Mouse (Mus musculus) embryonic facial prominence, embryonic 14.5 days (tissue): ENCODE measurements around the gene Cep41. TPM values are rescaled to one million over a fixed set of nuclear protein-coding genes. Genes with fewer than 3 reads are reported as not detected.

Experiments used
- ATAC-seq: fragments of 200-750 bp; cut with Nextera tagmentation; 2 replicates; pipeline ENCODE4 v1.8.0; 2017; ENCODE audit warnings: low read depth, moderate number of reproducible peaks, moderate TSS enrichment
- DNase-seq: peaks from one replicate; pipeline ENCODE4 v3.0.0-alpha.2; 2015; ENCODE audit warnings: low spot score
- H3K27ac ChIP-seq: fragments of 300-500 bp; sonication (generic); replicated peaks from 2 replicates; pipeline ENCODE4 v1.5.1; 2014; ENCODE audit warnings: low read depth, mild to moderate bottlenecking, low read length, moderate library complexity
- H3K27me3 ChIP-seq: fragments of 300-500 bp; sonication (generic); replicated peaks from 2 replicates; pipeline ENCODE4 v1.6.1; 2014; ENCODE audit warnings: low read length; ENCODE audit not compliant: control insufficient read depth, insufficient read depth
- H3K36me3 ChIP-seq: fragments of 300-500 bp; sonication (generic); 2 replicates; pipeline ENCODE4 v1.6.1; 2014; ENCODE audit warnings: low read length, mixed read lengths; ENCODE audit not compliant: control insufficient read depth, insufficient read depth
- H3K4me1 ChIP-seq: fragments of 300-500 bp; sonication (generic); 2 replicates; pipeline ENCODE4 v1.6.1; 2014; ENCODE audit warnings: antibody characterized with exemption, low read length; ENCODE audit not compliant: control insufficient read depth, insufficient read depth
- H3K4me2 ChIP-seq: fragments of 300-500 bp; sonication (generic); 2 replicates; pipeline ENCODE4 v1.6.1; 2014; ENCODE audit warnings: low read depth, mild to moderate bottlenecking, low read length, moderate library complexity, mixed read lengths
- H3K4me3 ChIP-seq: fragments of 300-500 bp; sonication (generic); 2 replicates; pipeline ENCODE4 v1.5.1; 2014; ENCODE audit warnings: low read depth, mild to moderate bottlenecking, low read length
- H3K9ac ChIP-seq: fragments of 300-500 bp; sonication (generic); 2 replicates; pipeline ENCODE4 v1.6.1; 2014; ENCODE audit warnings: low read depth, mild to moderate bottlenecking, low read length, moderate library complexity, mixed read lengths
- H3K9me3 ChIP-seq: fragments of 300-500 bp; sonication (generic); 2 replicates; pipeline ENCODE4 v1.6.1; 2016; ENCODE audit warnings: low read length; ENCODE audit not compliant: control insufficient read depth
- WGBS: fragments of 180-500 bp; shearing (Covaris S2); extraction: QIAGEN DNeasy Blood & Tissue Kit; methylation state at CpG from one replicate; pipeline ENCODE4 v1.1.7; 2014; 5-methylcytosine and 5-hydroxymethylcytosine counted together
- polyA plus RNA-seq: library from polyadenylated mRNA; unstranded; fragments of >200 nt; fragmentation: Nextera tagmentation; extraction: Ambion mirVana; gene quantifications from 2 replicates; pipeline ENCODE4 v1.2.1, GENCODE M21; 2014

Gene Cep41
- polyA plus RNA-seq, 1 experiment from 2014 or later = 38.6 TPM

- Histone ChIP-seq H3K4me1 (peaks cover 42% of the 10 kb centered on the region), H3K9me3 (no peaks in the 10 kb centered on the region), H3K27me3 (no peaks in the 10 kb centered on the region), H3K9ac (peak overlapping the region; percentile 43; the same call in 1 of the 2 replicates), H3K27ac (peak overlapping the region; percentile 96), H3K4me2 (no peak overlapping the region), H3K4me3 (no peak overlapping the region), H3K36me3 (peaks cover 10% of the 10 kb centered on the region; the same call in 1 of the 2 replicates)
- 65% methylated on average over 3 of the region's 3 CpGs for WGBS
- no peak for ATAC-seq
- no peak for DNase-seq
These were observed 38.6 kb downstream of the Cep41 start for GRCm38 (mm10) chr6:30654932-30655331.

- Histone ChIP-seq H3K27me3 (no peaks in the 10 kb centered on the region), H3K9me3 (no peaks in the 10 kb centered on the region), H3K27ac (peak overlapping the region; percentile 96), H3K9ac (peak overlapping the region; percentile 43; the same call in 1 of the 2 replicates), H3K4me3 (no peak overlapping the region), H3K36me3 (peaks cover 10% of the 10 kb centered on the region; the same call in 1 of the 2 replicates), H3K4me1 (peaks cover 46% of the 10 kb centered on the region), H3K4me2 (no peak overlapping the region)
- ATAC-seq = no peak
- 47% methylated on average over 6 of the region's 6 CpGs for WGBS
- no peak for DNase-seq
These were observed 39.1 kb downstream of the Cep41 start for GRCm38 (mm10) chr6:30654402-30654859.

GRCm38 (mm10) chr6:30653518-30653917 is 40.0 kb downstream of the Cep41 start:
- Histone ChIP-seq H3K36me3 (peaks cover 9% of the 10 kb centered on the region; the same call in 1 of the 2 replicates), H3K4me2 (no peak overlapping the region), H3K4me3 (no peak overlapping the region), H3K9me3 (no peaks in the 10 kb centered on the region), H3K9ac (no peak overlapping the region), H3K27me3 (no peaks in the 10 kb centered on the region), H3K4me1 (peaks cover 49% of the 10 kb centered on the region), H3K27ac (peak overlapping the region; percentile 96)
- ATAC-seq = no peak
- DNase-seq = peak; percentile 71
- 49% methylated on average over 6 of the region's 6 CpGs for WGBS

- peaks cover 54% of the 10 kb centered on the region for H3K4me1 ChIP-seq
- peak overlapping the region; percentile 42 for H3K9ac ChIP-seq
- H3K4me3 ChIP-seq = no peak overlapping the region
- ATAC-seq (no peak), DNase-seq (peak; percentile 72)
- peaks cover 4% of the 10 kb centered on the region; the same call in 1 of the 2 replicates for H3K36me3 ChIP-seq
- H3K9me3 ChIP-seq = no peaks in the 10 kb centered on the region
- H3K27me3 ChIP-seq = no peaks in the 10 kb centered on the region
- 28% methylated on average over 9 of the region's 9 CpGs for WGBS
- peak overlapping the region; percentile 96 for H3K27ac ChIP-seq
- H3K4me2 ChIP-seq = no peak overlapping the region
These were observed 40.9 kb downstream of the Cep41 start for GRCm38 (mm10) chr6:30652425-30653188.

GRCm38 (mm10) chr6:30649651-30650296 is 43.8 kb downstream of the Cep41 start:
- peak; percentile 87 for ATAC-seq
- H3K9ac ChIP-seq = no peak overlapping the region
- DNase-seq = peak; percentile 93
- no peak overlapping the region for H3K4me2 ChIP-seq
- no peaks in the 10 kb centered on the region for H3K9me3 ChIP-seq
- H3K27me3 ChIP-seq = no peaks in the 10 kb centered on the region
- H3K4me3 ChIP-seq = no peak overlapping the region
- peaks cover 45% of the 10 kb centered on the region for H3K4me1 ChIP-seq
- no peaks in the 10 kb centered on the region for H3K36me3 ChIP-seq
- 48% methylated on average over 11 of the region's 11 CpGs for WGBS
- peak overlapping the region; percentile 79 for H3K27ac ChIP-seq

GRCm38 (mm10) chr6:30645379-30645778 is 48.2 kb downstream of the Cep41 start:
- peaks cover 26% of the 10 kb centered on the region for H3K4me1 ChIP-seq
- no peaks in the 10 kb centered on the region for H3K36me3 ChIP-seq
- H3K9ac ChIP-seq = no peak overlapping the region
- WGBS = 57% methylated on average over 6 of the region's 6 CpGs
- H3K27me3 ChIP-seq = no peaks in the 10 kb centered on the region
- H3K9me3 ChIP-seq = no peaks in the 10 kb centered on the region
- DNase-seq (no peak), ATAC-seq (no peak)
- no peak overlapping the region for H3K4me3 ChIP-seq
- H3K4me2 ChIP-seq = no peak overlapping the region
- peak overlapping the region; percentile 65; the same call in 1 of the 2 replicates for H3K27ac ChIP-seq

GRCm38 (mm10) chr6:30644462-30644861 is 49.1 kb downstream of the Cep41 start:
- Histone ChIP-seq H3K9ac (no peak overlapping the region), H3K36me3 (no peaks in the 10 kb centered on the region), H3K27me3 (no peaks in the 10 kb centered on the region), H3K9me3 (no peaks in the 10 kb centered on the region), H3K27ac (peak overlapping the region; percentile 65), H3K4me2 (no peak overlapping the region), H3K4me1 (peaks cover 22% of the 10 kb centered on the region), H3K4me3 (no peak overlapping the region)
- no peak for DNase-seq
- WGBS = 40% methylated on average over 3 of the region's 3 CpGs
- ATAC-seq = no peak

GRCm38 (mm10) chr6:30643694-30644460 is 49.7 kb downstream of the Cep41 start:
- no peak for DNase-seq
- Histone ChIP-seq H3K9me3 (no peaks in the 10 kb centered on the region), H3K36me3 (no peaks in the 10 kb centered on the region), H3K4me2 (no peak overlapping the region), H3K9ac (no peak overlapping the region), H3K27me3 (no peaks in the 10 kb centered on the region), H3K4me3 (no peak overlapping the region), H3K4me1 (peaks cover 19% of the 10 kb centered on the region), H3K27ac (peak overlapping the region; percentile 65)
- 51% methylated on average over 12 of the region's 12 CpGs for WGBS
- ATAC-seq = peak; percentile 64; the same call in 1 of the 2 replicates
